Mouse (Mus musculus): ENCODE measurements at regions not wholly inside any gene's neighbourhood (a gene's known extent, or its start where the extent isn't known, plus 50 kb on each side); places are given as distances from the start of the nearest gene placed in this dataset.
"Not testable (repeated sequence)": the region's sequence is repeated elsewhere in the genome, so short reads cannot be mapped to it uniquely, and the experiment has no call there.

DNA sequence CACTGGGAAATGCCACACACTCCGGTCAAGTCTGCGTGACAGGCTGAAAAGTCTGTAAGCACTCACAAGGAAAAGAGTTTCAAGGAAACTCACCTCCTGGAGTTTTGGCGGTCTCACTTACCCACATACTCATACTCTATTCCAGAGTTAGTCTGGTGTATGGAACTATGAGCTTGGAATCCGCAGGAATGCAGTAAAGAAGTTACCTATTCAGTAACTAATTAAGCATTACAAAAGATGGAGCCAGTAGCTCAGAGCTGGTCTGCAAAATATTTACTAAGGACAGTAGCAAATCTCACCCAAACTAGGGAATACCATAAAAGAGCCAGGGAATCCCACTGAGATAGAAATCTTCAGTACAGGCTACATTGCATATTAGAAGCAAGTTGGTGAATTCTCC lies 111.9 kb upstream of the Pde7b start:
- TF ChIP-seq POLR2A (IDR thresholded peaks at IDR 0.05; ENCODE audit: borderline replicate concordance, extremely low read depth, insufficient read depth, insufficient read length, poor library complexity, severe bottlenecking); CTCF (IDR thresholded peaks at IDR 0.05; ENCODE audit: borderline replicate concordance, extremely low read depth, insufficient read depth, insufficient read length): not testable (repeated sequence)

All from brain, embryonic 14.5 days (tissue).